Mouse (Mus musculus) erythroid progenitor cell, adult 5-6 weeks (primary cell): ENCODE results near the gene Cdh1. TPM values are rescaled to one million over a fixed set of nuclear protein-coding genes. Genes with fewer than 3 reads are reported as not detected.

ENCODE experiments used
- ATAC-seq: replicated peaks from 2 replicates; pipeline ENCODE4 v1.8.0; 2016; ENCODE audit warnings: moderate number of reproducible peaks, mild to moderate bottlenecking, moderate TSS enrichment, inconsistent platforms; ENCODE audit not compliant: poor library complexity, low FRiP score, severe bottlenecking
- total RNA-seq, 2 experiments: library from RNA; stranded (forward) in 1 of 2; stranded (reverse) in 1 of 2; fragments of 150-400 nt in 1 of 2; fragments of 186-747, 209-891 nt in 1 of 2; gene quantifications; 2 replicates each; pipeline versions ENCODE4 v1.2.3 to v1.2.4; 2015 to 2017; ENCODE audit warnings: low replicate concordance in 2 of 2

The Cdh1 gene
- total RNA-seq, 2 experiments from 2014 or later: 0.08 TPM; not detected in 1

- ATAC-seq: no peak
Observed at GRCm38 (mm10) chr8:106644957-106645356, 41.8 kb downstream of the Cdh1 start.

- ATAC-seq: no peak
Observed at GRCm38 (mm10) chr8:106646153-106646552, 43.0 kb downstream of the Cdh1 start.

GRCm38 (mm10) chr8:106646731-106647130 lies 43.6 kb downstream of the Cdh1 start:
- ATAC-seq: no peak

GRCm38 (mm10) chr8:106647387-106647786 lies 44.2 kb downstream of the Cdh1 start:
- no peak for ATAC-seq

- ATAC-seq: no peak
Observed at GRCm38 (mm10) chr8:106648421-106648820, 45.3 kb downstream of the Cdh1 start.

GRCm38 (mm10) chr8:106651994-106652393 lies 48.8 kb downstream of the Cdh1 start:
- no peak for ATAC-seq

- no peak for ATAC-seq
Observed at GRCm38 (mm10) chr8:106656046-106656445, 52.9 kb downstream of the Cdh1 start.

GRCm38 (mm10) chr8:106672786-106673185 lies 69.6 kb downstream of the Cdh1 start:
- ATAC-seq: no peak

GRCm38 (mm10) chr8:106674318-106674717 lies 71.2 kb downstream of the Cdh1 start:
- no peak for ATAC-seq

- ATAC-seq: no peak
Observed at GRCm38 (mm10) chr8:106674894-106675293, 71.7 kb downstream of the Cdh1 start.

- peak; percentile 96 for ATAC-seq
Observed at GRCm38 (mm10) chr8:106682971-106683668, 80.0 kb downstream of the Cdh1 start, which contains the start of gene Tango6. TSS of gene Tango6 (plus strand) at chr8:106683068.

- no peak for ATAC-seq
Observed at GRCm38 (mm10) chr8:106684387-106684786, 81.2 kb downstream of the Cdh1 start.

- ATAC-seq: no peak
Observed at GRCm38 (mm10) chr8:106687479-106687878, 84.3 kb downstream of the Cdh1 start.

GRCm38 (mm10) chr8:106697748-106698248 lies 94.6 kb downstream of the Cdh1 start:
- no peak for ATAC-seq

- ATAC-seq: no peak
Observed at GRCm38 (mm10) chr8:106699588-106699987, 96.4 kb downstream of the Cdh1 start.

- no peak for ATAC-seq
Observed at GRCm38 (mm10) chr8:106700131-106700530, 97.0 kb downstream of the Cdh1 start.

GRCm38 (mm10) chr8:106701360-106701759 lies 98.2 kb downstream of the Cdh1 start:
- no peak for ATAC-seq

GRCm38 (mm10) chr8:106704199-106704900 lies 101.2 kb downstream of the Cdh1 start:
- no peak for ATAC-seq

GRCm38 (mm10) chr8:106704901-106705321 lies 101.8 kb downstream of the Cdh1 start:
- no peak for ATAC-seq

- ATAC-seq: no peak
Observed at GRCm38 (mm10) chr8:106706194-106706593, 103.0 kb downstream of the Cdh1 start.

- no peak for ATAC-seq
Observed at GRCm38 (mm10) chr8:106710002-106710401, 106.9 kb downstream of the Cdh1 start.
